Mouse (Mus musculus): Measurements from ENCODE around the gene Gys1. TPM values are rescaled to one million over a fixed set of nuclear protein-coding genes. Genes with fewer than 3 reads are reported as not detected.
A peak's percentile ranks its signal among the peaks of the same experiment; 100 is the strongest.
"Not testable (repeated sequence)": the region's sequence is repeated elsewhere in the genome, so short reads cannot be mapped to it uniquely, and the experiment has no call there.

Gys1 gene
- polyA plus RNA-seq (2015; fragmentation: Nextera tagmentation; extraction: Ambion mirVana), result 21.0 and 22.7 TPM in 2 replicates

DNA sequence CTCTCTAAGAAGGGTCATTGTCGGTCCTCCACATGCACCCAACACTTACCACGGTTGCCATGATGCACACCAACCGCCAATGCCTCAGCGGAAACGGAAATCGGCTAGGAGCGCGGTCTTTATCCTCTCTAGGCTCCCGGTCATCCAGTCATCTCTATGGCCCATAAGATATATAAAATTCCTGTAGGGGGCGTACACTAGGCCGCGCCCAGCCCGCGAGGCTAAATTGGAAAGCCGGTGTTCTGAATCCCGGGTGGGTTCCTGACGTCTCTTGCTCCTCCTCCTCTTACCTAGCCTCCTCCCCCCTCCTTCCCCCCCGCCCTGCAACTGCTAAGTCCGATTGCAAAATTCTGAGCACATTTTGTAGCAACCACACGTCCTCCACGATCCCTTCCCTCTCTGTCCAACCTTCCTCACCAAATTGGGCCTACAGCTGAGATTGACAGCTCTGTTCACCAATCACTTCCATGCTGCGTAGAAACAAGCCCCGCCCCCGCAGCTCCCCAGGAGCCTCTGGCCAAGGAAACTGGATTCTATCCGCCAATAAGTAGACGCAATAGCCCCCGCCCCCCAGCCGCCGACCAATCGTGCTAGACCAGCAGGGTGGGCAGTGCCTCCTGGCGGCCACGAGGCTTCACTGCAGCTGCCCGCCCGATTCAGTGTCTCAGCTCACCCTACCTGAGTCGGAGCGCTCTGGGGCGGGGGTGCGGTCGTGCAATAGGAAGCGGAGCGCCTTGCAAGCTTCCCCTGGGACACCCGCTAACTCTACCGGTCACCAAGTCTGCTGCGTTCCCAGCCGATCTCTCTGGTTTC is at the start of gene Gys1:
Gene Gys1, plus strand, starts transcription at position 642 of the 813 bp plus-strand sequence.
- Histone ChIP-seq H3K27me3 (replicated peaks) (no peaks in the 10 kb centered on the region), H3K27ac (peak within 1 kb of the TSS; percentile 88), H3K4me2 (peak within 1 kb of the TSS; percentile 94), H3K4me1 (peaks cover 41% of the 10 kb centered on the region), H3K4me3 (peak within 1 kb of the TSS; percentile 62), H3K9me3 (no peaks in the 10 kb centered on the region), H3K9ac (peak within 1 kb of the TSS; percentile 72), H3K36me3 (replicated peaks) (peaks cover under 1% of the 10 kb centered on the region; the same call in 1 of the 2 replicates)
- WGBS, result under 1% methylated on average over 45 of the region's 45 CpGs
- peak; percentile 96 for ATAC-seq (replicated peaks)

DNA sequence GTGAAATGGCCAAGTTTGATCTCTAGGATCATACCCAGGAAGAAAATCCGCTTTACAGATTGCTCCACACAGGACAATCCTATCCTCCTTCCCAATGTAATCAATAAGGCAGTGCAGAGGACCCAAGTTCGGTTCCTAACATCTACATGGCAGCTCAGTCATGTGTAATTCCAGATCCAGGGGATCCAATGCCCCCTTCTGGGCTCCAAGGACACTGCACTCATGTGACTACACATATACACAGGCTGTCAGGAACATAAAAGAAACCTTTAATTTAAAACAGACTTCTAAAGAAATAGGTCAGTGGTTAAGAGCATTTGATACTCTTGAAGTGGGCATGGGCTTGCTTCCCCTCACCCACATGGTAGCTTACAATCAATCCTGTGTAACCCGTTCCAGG is 48.6 kb upstream of the Gys1 start:
- Histone ChIP-seq H3K4me1 (no peaks in the 10 kb centered on the region), H3K4me2 (no peak overlapping the region)
- 86% methylated on average over 3 of the region's 3 CpGs for WGBS

DNA sequence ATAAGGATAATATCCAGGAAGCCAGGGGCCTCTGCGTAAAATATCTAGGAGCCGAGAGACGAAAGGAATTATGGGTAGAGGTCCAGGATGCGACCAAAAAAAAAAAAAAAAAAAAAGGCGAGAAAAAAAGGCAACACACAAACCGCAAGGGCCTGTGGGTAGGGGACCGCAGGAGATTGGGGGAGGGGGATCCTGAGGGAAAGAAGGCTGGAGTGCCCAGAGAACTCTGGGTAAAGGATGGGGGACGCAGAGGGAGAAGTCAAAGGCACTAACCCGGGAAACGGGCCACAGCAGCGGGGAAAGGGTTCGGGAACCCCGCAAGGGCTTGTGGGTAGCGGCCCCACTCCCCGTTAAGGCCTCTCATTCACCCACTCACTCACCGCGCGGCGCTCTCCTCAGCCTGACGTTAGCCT is 39.5 kb upstream of the Gys1 start:
- peak overlapping the region; percentile 59 for H3K4me3 ChIP-seq
- H3K4me2 ChIP-seq, result peak overlapping the region; percentile 82
- peak; percentile 84 for ATAC-seq (replicated peaks)
- no peaks in the 10 kb centered on the region for H3K27me3 ChIP-seq (replicated peaks)
- peak overlapping the region; percentile 74 for H3K9ac ChIP-seq
- peak overlapping the region; percentile 92 for H3K27ac ChIP-seq
- peaks cover 22% of the 10 kb centered on the region for H3K4me1 ChIP-seq
- 0% methylated on average over 19 of the region's 20 CpGs for WGBS
- no peaks in the 10 kb centered on the region for H3K9me3 ChIP-seq
- H3K36me3 ChIP-seq (replicated peaks), result peaks cover 19% of the 10 kb centered on the region

More for the DNA sequence above, 48.6 kb upstream of the Gys1 start:
- no peak for ATAC-seq (replicated peaks)
- Histone ChIP-seq H3K36me3 (replicated peaks) (peaks cover 78% of the 10 kb centered on the region), H3K27ac (no peak overlapping the region), H3K9me3 (no peaks in the 10 kb centered on the region), H3K4me3 (no peak overlapping the region), H3K9ac (no peak overlapping the region), H3K27me3 (replicated peaks) (no peaks in the 10 kb centered on the region)

DNA sequence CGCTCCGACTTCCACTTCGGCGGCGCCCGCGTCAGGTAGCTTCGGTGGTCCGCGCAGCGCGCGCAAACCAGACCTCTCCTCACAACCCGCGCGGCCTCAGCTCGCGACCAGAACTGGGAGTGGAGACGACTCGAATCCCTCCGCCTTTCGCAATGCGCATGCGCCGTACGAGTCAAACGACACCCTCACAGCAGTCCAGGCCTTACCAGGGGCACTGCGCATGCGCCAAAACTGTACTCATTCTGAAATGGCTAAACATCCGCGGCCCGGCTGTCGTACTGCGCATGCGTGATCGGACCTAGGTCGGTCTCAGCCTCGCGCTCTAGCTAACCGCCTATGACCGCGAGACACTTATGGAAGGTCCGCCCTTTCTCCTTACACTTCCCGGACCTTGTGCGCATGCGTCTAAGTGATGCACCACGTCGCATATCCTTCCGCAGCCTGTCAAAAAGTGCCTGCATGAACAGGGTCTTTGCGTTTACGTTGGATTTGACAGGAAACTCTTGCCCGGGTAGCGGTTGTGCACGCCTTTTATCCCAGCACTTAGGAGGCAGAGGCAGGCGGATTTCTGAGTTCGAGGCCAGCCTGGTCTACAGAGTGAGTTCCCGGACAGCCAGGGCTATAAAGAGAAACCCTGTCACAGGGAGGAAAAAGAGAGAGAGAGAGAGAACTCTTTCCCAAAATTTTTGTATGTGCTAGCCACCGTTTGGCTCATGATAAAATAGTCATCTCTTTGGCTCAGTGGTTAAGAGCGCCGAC is 38.9 kb upstream of the Gys1 start, which contains the start of gene Snrnp70:
Gene Snrnp70, minus strand, starts transcription at position 165 of the 759 bp plus-strand sequence.
- WGBS, result under 1% methylated on average over 60 of the region's 60 CpGs

DNA sequence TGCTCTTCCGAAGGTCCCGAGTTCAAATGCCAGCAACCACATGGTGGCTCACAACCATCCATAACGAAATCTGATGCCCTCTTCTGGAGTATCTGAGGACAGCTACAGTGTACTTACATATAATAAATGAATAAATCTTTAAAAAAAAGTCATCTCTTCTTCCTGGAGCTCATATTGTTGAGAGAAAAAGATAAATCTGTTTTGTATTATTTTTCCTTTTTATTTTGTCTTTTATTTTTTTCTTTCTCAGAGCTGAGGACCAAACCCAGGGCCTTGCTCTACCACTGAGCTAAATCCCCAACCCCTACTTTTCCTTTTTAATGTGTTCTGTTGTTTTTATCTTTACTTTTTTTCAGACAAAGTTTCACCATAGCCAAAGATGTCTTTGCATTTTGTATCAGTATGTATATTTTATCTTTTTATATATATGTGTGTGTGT is 38.3 kb upstream of the Gys1 start:
- peak; percentile 49; the same call in 1 of the 2 replicates for ATAC-seq (replicated peaks)
- H3K9me3 ChIP-seq; H3K27me3 ChIP-seq (replicated peaks); H3K36me3 ChIP-seq (replicated peaks): not testable (repeated sequence)
- H3K4me3 ChIP-seq, result peak overlapping the region; percentile 59
- peaks cover 22% of the 10 kb centered on the region for H3K4me1 ChIP-seq
- 0 out of 2 replicates have a peak overlapping the region, but pooled peaks have one; percentile 31 for H3K9ac ChIP-seq
- peak overlapping the region; percentile 54 for H3K4me2 ChIP-seq
- WGBS, result 4% methylated on average over 3 of the region's 3 CpGs
- peak overlapping the region; percentile 85 for H3K27ac ChIP-seq

More for the DNA sequence above, 38.9 kb upstream of the Gys1 start, which contains the start of gene Snrnp70:
- peaks cover 13% of the 10 kb centered on the region for H3K36me3 ChIP-seq (replicated peaks)
- H3K9ac ChIP-seq, result peak within 1 kb of the TSS; percentile 74
- no peaks in the 10 kb centered on the region for H3K9me3 ChIP-seq
- ATAC-seq (replicated peaks), result peak; percentile 96
- peaks cover 22% of the 10 kb centered on the region for H3K4me1 ChIP-seq
- H3K27ac ChIP-seq, result peak within 1 kb of the TSS; percentile 92
- peak within 1 kb of the TSS; percentile 82 for H3K4me2 ChIP-seq
- no peaks in the 10 kb centered on the region for H3K27me3 ChIP-seq (replicated peaks)
- H3K4me3 ChIP-seq, result peak within 1 kb of the TSS; percentile 59

DNA sequence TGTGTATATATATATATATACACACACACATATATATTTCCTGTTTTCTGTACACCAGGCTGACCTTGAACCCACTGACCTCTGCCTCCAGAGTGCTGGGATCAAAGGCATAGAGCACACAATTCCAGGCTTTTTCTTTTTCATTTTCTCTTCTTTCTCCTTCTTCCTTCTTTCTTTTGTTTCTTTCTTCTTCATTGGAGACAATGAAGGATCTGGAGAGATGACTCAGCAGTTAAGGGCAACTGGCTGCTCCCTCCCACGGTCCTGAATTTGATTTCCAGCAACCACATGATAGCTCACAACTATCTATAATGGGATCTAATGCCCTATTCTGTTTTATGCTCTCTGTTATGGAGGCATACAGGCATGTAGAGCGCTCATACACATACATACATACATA is 37.9 kb upstream of the Gys1 start:
- WGBS, result 80% methylated on average over 2 of the region's 2 CpGs
- H3K9ac ChIP-seq, result no peak overlapping the region
- H3K4me2 ChIP-seq, result no peak overlapping the region
- H3K36me3 ChIP-seq (replicated peaks), result peaks cover 6% of the 10 kb centered on the region; the same call in 1 of the 2 replicates
- no peak overlapping the region for H3K27ac ChIP-seq
- no peaks in the 10 kb centered on the region; the same call in 1 of the 2 replicates for H3K27me3 ChIP-seq (replicated peaks)
- H3K4me1 ChIP-seq, result peaks cover 22% of the 10 kb centered on the region
- no peak for ATAC-seq (replicated peaks)
- H3K9me3 ChIP-seq, result no peaks in the 10 kb centered on the region
- no peak overlapping the region for H3K4me3 ChIP-seq

DNA sequence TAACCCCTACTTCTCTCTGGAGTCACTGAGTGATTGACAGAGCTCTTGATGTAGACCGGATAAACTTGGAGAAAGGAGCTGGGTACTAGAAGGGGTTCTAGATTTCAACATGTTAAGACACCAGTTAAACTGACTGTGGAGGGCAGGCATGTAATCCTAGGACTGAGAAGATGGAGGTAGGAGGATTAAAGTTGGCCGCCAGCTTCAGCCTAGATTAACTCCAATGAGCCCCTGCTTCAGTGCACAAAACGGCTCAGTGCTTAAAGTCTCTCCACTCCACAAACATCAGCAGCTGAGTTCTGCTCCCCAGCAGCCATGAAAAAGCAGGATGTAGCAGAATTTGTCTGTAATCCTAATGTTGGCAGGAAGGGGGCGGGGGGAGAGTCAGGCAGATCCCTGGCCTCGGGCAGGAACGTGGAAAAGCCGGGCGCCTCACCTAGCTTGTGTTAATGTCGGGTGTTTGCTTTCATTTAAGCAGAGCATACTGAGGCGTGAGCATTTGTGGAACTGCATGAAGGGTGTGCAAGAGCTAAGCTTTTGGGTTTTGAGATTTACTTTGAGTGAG is 33.0 kb upstream of the Gys1 start:
- WGBS, result 71% methylated on average over 10 of the region's 10 CpGs
- ATAC-seq (replicated peaks), result no peak
- Histone ChIP-seq H3K36me3 (replicated peaks) (no peaks in the 10 kb centered on the region), H3K27me3 (replicated peaks) (peaks cover 27% of the 10 kb centered on the region), H3K9ac (no peak overlapping the region), H3K4me1 (peaks cover 5% of the 10 kb centered on the region), H3K27ac (no peak overlapping the region), H3K4me2 (no peak overlapping the region), H3K4me3 (no peak overlapping the region), H3K9me3 (no peaks in the 10 kb centered on the region)

DNA sequence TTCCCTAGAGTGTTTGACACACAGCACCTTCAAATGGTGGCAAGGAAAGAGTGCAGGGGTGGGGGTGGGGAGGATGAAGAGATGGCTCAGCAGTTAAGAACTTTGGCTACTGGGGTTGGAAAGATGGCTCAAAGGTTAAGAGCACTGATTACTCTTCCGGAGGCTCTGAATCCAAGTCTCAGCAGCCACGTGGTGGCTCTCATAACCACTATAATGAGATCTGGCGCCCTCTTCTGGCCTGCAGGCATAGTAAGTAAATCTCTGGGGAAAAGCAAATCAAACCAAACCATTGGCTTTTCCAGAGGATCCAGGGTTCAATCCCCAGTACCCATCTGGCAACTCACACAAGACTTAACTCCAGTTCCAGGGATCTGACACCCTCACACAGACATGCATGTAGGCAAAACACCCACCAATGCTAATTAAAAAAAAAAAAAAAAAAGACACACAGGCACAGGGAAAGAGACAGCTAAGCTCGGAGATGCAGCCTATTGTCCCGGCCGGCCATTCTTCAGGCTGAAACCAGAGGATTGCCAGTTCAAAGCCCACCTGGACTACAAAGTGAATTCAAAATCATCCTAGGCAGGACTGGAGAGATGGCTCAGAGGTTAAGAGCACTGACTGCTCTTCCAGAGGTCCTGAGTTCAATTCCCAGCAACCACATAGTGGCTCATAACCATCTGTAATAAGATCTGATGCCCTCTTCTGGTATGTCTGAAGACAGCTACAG is 30.9 kb upstream of the Gys1 start:
- Histone ChIP-seq H3K4me1 (peaks cover 9% of the 10 kb centered on the region), H3K4me2 (no peak overlapping the region), H3K27me3 (replicated peaks) (peaks cover 47% of the 10 kb centered on the region), H3K36me3 (replicated peaks) (no peaks in the 10 kb centered on the region), H3K9ac (no peak overlapping the region), H3K4me3 (no peak overlapping the region), H3K9me3 (no peaks in the 10 kb centered on the region), H3K27ac (no peak overlapping the region)
- WGBS, result 46% methylated on average over 6 of the region's 6 CpGs
- no peak for ATAC-seq (replicated peaks)

DNA sequence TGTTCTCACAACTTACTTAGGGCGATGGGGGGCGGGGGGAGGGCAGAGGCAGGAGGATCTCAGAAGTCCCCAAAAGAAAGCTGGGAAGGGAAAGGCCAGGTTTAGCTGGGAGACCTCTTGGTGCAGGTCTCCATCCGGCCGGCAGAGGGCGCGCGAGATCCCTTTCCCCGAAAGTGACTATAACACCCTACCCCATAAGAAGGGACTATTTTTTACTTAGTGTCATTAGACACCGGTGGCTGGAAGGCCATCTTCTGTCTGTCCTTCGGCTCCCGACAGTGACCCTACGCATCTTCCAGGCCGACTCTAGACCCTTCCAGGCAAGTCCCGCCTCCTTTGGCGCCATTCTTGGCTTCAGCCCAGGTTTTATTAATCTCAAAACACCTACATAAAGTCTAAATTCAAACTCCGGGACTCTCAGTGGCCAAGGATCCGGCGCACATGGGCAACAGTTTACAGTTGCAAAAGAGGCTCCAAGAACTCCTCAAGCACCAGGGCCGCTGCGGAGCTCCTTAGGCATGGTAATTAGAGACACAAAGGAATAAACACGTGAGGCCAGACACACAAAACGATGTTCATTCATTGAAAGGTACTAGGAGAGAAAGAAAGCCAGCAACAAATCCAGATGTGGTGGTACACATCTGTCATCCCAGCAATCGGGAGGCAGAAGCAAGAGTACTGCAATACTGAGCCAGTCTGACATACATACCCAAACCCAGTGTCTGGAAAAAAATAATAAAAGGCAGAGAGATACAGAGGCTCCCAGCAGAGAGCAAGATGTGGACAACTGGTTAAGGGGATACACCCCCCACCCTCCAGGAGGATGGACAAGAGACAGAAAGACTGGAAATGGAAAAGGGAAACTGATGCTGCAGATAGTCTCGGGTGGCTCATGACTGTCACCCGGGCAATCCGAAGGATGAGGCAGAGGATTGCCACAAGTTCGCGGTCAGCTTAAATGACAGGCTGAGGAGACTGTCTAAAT is 29.3 kb upstream of the Gys1 start, which contains the start of gene Kcna7:
Gene Kcna7, plus strand, starts transcription at position 563 of the 985 bp plus-strand sequence.
- H3K4me2 ChIP-seq, result peak within 1 kb of the TSS; percentile 51
- ATAC-seq (replicated peaks), result no peak
- H3K27ac ChIP-seq, result no peak within 1 kb of the TSS
- peak within 1 kb of the TSS; percentile 35 for H3K4me3 ChIP-seq
- no peaks in the 10 kb centered on the region for H3K36me3 ChIP-seq (replicated peaks)
- peaks cover 64% of the 10 kb centered on the region for H3K27me3 ChIP-seq (replicated peaks)
- 11% methylated on average over 28 of the region's 28 CpGs for WGBS
- H3K4me1 ChIP-seq, result peaks cover 9% of the 10 kb centered on the region
- no peak within 1 kb of the TSS for H3K9ac ChIP-seq
- H3K9me3 ChIP-seq, result no peaks in the 10 kb centered on the region

DNA sequence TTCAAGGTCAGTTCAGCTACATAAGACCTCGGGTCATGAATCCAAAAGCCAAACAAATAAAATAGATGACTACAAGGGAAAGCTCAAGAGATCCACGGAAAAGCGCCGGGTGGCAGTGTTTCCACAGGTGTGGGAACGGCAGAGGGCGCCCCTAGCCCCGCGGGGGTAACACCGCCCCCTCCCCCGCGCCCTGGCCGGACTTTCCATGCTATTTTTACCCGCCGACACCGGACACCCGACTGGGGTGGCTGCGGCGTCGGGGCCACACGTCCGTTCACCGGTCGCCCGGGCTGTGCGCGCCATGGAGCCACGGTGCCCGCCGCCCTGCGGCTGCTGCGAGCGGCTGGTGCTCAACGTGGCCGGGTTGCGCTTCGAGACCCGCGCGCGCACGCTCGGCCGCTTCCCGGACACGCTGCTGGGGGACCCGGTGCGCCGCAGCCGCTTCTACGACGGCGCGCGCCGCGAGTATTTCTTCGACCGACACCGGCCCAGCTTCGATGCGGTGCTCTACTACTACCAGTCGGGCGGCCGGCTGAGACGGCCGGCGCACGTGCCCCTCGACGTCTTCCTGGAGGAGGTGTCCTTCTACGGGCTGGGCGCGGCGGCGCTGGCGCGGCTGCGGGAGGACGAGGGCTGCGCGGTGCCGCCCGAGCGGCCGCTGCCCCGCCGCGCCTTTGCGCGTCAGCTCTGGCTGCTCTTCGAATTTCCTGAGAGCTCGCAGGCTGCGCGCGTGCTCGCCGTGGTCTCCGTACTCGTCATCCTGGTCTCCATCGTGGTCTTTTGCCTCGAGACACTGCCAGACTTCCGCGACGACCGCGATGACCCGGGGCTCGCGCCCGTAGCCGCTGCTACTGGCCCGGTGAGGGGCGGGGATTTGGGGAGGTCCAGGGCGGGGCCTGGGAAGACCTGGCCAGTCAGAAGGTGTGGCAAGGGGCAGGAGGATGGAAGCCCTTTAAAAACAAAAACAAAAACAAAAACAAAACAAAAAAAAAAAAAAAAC is 28.2 kb upstream of the Gys1 start:
- H3K27me3 ChIP-seq (replicated peaks), result peaks cover 74% of the 10 kb centered on the region
- H3K4me3 ChIP-seq, result peak overlapping the region; percentile 35
- peaks cover 9% of the 10 kb centered on the region for H3K4me1 ChIP-seq
- H3K36me3 ChIP-seq (replicated peaks), result no peaks in the 10 kb centered on the region
- no peak overlapping the region for H3K27ac ChIP-seq
- peak overlapping the region; percentile 51 for H3K4me2 ChIP-seq
- WGBS, result 3% methylated on average over 111 of the region's 114 CpGs
- no peak for ATAC-seq (replicated peaks)
- H3K9me3 ChIP-seq, result no peaks in the 10 kb centered on the region
- no peak overlapping the region for H3K9ac ChIP-seq
